Mouse (Mus musculus) liver, adult 2 months (tissue): ENCODE data around the gene Dhtkd1. TPM values are rescaled to one million over a fixed set of nuclear protein-coding genes. Genes with fewer than 3 reads are reported as not detected.

Experiments used
- DNase-seq: peaks from one replicate; pipeline ENCODE4 v3.0.0-alpha.2; 2011; ENCODE audit warnings: low read depth, low spot score; ENCODE audit errors: extremely low read depth
- H3K27ac ChIP-seq: fragments of 200-500 bp; replicated peaks from 2 replicates; pipeline ENCODE4 v1.5.1; 2012; ENCODE audit warnings: low read depth, mild to moderate bottlenecking, control low read depth, inconsistent platforms, low read length; ENCODE audit not compliant: insufficient read depth
- H3K27me3 ChIP-seq: fragments of 200-500 bp; 2 replicates; pipeline ENCODE4 v1.6.1; 2012; ENCODE audit warnings: mild to moderate bottlenecking, moderate library complexity, low read length, inconsistent platforms; ENCODE audit not compliant: control insufficient read depth, insufficient read depth
- H3K36me3 ChIP-seq: fragments of 200-500 bp; 2 replicates; pipeline ENCODE4 v1.6.1; 2012; ENCODE audit warnings: low read length, inconsistent platforms; ENCODE audit not compliant: control insufficient read depth, insufficient read depth
- H3K4me1 ChIP-seq: fragments of 200-500 bp; 2 replicates; pipeline ENCODE4 v1.6.1; 2011; ENCODE audit warnings: low read length; ENCODE audit not compliant: control insufficient read depth, insufficient read depth
- H3K4me3 ChIP-seq: fragments of 200-500 bp; 2 replicates; pipeline ENCODE4 v1.5.1; 2011; ENCODE audit warnings: low read depth, mild to moderate bottlenecking, control low read depth, low read length, moderate library complexity; ENCODE audit not compliant: insufficient read depth
- H3K79me2 ChIP-seq: fragments of 200-500 bp; 2 replicates; pipeline ENCODE4 v1.6.1; 2012; ENCODE audit warnings: inconsistent platforms, mild to moderate bottlenecking, low read length, moderate library complexity; ENCODE audit not compliant: control insufficient read depth, insufficient read depth
- H3K9ac ChIP-seq: fragments of 200-500 bp; 2 replicates; pipeline ENCODE4 v1.6.1; 2012; ENCODE audit warnings: low read depth, mild to moderate bottlenecking, control low read depth, inconsistent platforms, low read length
- CTCF ChIP-seq: fragments of 200-500 bp; IDR thresholded peaks from 2 replicates; pipeline ENCODE4 v1.5.1; 2011; ENCODE audit warnings: low read depth, low read length, control low read depth
- POLR2A ChIP-seq: fragments of 200-500 bp; IDR thresholded peaks from 2 replicates; pipeline ENCODE4 v1.6.1; 2011; ENCODE audit warnings: low read length, control low read depth; ENCODE audit not compliant: insufficient read depth; ENCODE audit errors: extremely low read depth
- WGBS: fragments of 180-500 bp; shearing (Covaris S2); methylation state at CpG from one replicate; pipeline ENCODE4 v1.1.7; 2018; 5-methylcytosine and 5-hydroxymethylcytosine counted together
- polyA plus RNA-seq: library from polyadenylated mRNA; depleted of rRNA; stranded (reverse); fragments of >200 nt; gene quantifications from 2 replicates; pipeline ENCODE4 v1.2.3, GENCODE M21; 2012
- total RNA-seq: library from RNA; depleted of rRNA; stranded (reverse); fragments of >200 nt; gene quantifications from 2 replicates; pipeline ENCODE4 v1.2.3, GENCODE M21; 2014

The Dhtkd1 gene
- total and polyA plus RNA-seq, 2 experiments = 44.1 to 81.6 TPM

- peak; percentile 28; the same call in 1 of the 2 replicates for TF ChIP-seq CTCF
- TF ChIP-seq POLR2A = no peak
- Histone ChIP-seq H3K4me1 (no peaks in the 10 kb centered on the region), H3K9ac (no peak overlapping the region), H3K27ac (no peak overlapping the region), H3K79me2 (no peaks in the 10 kb centered on the region), H3K27me3 (no peaks in the 10 kb centered on the region), H3K36me3 (peaks cover 68% of the 10 kb centered on the region), H3K4me3 (no peak overlapping the region)
- WGBS = 70% methylated on average over 3 of the region's 3 CpGs
- DNase-seq = peak; percentile 51
Observed at GRCm38 (mm10) chr2:5906625-5907024, 36.0 kb downstream of the Dhtkd1 start.

- DNase-seq = no peak
- no peak overlapping the region for H3K4me3 ChIP-seq
Observed at GRCm38 (mm10) chr2:5906092-5906491, 36.5 kb downstream of the Dhtkd1 start.

GRCm38 (mm10) chr2:5900145-5900544 lies 42.4 kb downstream of the Dhtkd1 start:
- Histone ChIP-seq H3K27ac (no peak overlapping the region), H3K4me3 (no peak overlapping the region), H3K79me2 (no peaks in the 10 kb centered on the region), H3K36me3 (peaks cover 58% of the 10 kb centered on the region), H3K9ac (no peak overlapping the region), H3K27me3 (no peaks in the 10 kb centered on the region), H3K4me1 (no peaks in the 10 kb centered on the region)
- 89% methylated on average over 5 of the region's 5 CpGs for WGBS
- TF ChIP-seq POLR2A (no peak), CTCF (peak; percentile 53; the same call in 1 of the 2 replicates)
- peak; percentile 26 for DNase-seq

More at GRCm38 (mm10) chr2:5906092-5906491, 36.5 kb downstream of the Dhtkd1 start:
- Histone ChIP-seq H3K79me2 (no peaks in the 10 kb centered on the region), H3K27me3 (no peaks in the 10 kb centered on the region), H3K27ac (no peak overlapping the region), H3K9ac (no peak overlapping the region), H3K36me3 (peaks cover 66% of the 10 kb centered on the region), H3K4me1 (no peaks in the 10 kb centered on the region)
- 44% methylated on average over 5 of the region's 5 CpGs for WGBS
- TF ChIP-seq POLR2A (no peak), CTCF (no peak)

GRCm38 (mm10) chr2:5894843-5895570 lies 47.6 kb downstream of the Dhtkd1 start, which contains the start of gene Sec61a2:
Gene Sec61a2, minus strand, starts transcription at chr2:5895432.
- Histone ChIP-seq H3K4me1 (peaks cover 4% of the 10 kb centered on the region; the same call in 1 of the 2 replicates), H3K27me3 (no peaks in the 10 kb centered on the region), H3K4me3 (peak within 1 kb of the TSS; percentile 84), H3K9ac (peak within 1 kb of the TSS; percentile 96), H3K27ac (peak within 1 kb of the TSS; percentile 86), H3K36me3 (peaks cover 29% of the 10 kb centered on the region), H3K79me2 (no peaks in the 10 kb centered on the region)
- DNase-seq = peak; percentile 84
- under 1% methylated on average over 61 of the region's 62 CpGs for WGBS
- TF ChIP-seq CTCF = peak; percentile 11; the same call in 1 of the 2 replicates
- peak; percentile 94 for TF ChIP-seq POLR2A

- DNase-seq = peak; percentile 35
- no peaks in the 10 kb centered on the region for H3K27me3 ChIP-seq
- 29% methylated on average over 11 of the region's 11 CpGs for WGBS
- no peak overlapping the region for H3K4me3 ChIP-seq
- peaks cover 4% of the 10 kb centered on the region; the same call in 1 of the 2 replicates for H3K4me1 ChIP-seq
- no peaks in the 10 kb centered on the region for H3K79me2 ChIP-seq
- TF ChIP-seq POLR2A (no peak), CTCF (no peak)
- H3K27ac ChIP-seq = no peak overlapping the region
- H3K36me3 ChIP-seq = peaks cover 28% of the 10 kb centered on the region
- 0 out of 2 replicates have a peak overlapping the region, but pooled peaks have one; percentile 15 for H3K9ac ChIP-seq
Observed at GRCm38 (mm10) chr2:5894296-5894695, 48.3 kb downstream of the Dhtkd1 start.

GRCm38 (mm10) chr2:5889412-5889811 lies 53.2 kb downstream of the Dhtkd1 start:
- WGBS = 72% methylated on average over 2 of the region's 2 CpGs
- no peak overlapping the region for H3K27ac ChIP-seq
- 0 out of 2 replicates have a peak, but pooled peaks cover 4% of the 10 kb centered on the region for H3K79me2 ChIP-seq
- TF ChIP-seq POLR2A (no peak), CTCF (no peak)
- DNase-seq = no peak
- H3K9ac ChIP-seq = no peak overlapping the region
- H3K4me3 ChIP-seq = no peak overlapping the region
- peaks cover 4% of the 10 kb centered on the region; the same call in 1 of the 2 replicates for H3K4me1 ChIP-seq
- H3K27me3 ChIP-seq = no peaks in the 10 kb centered on the region
- H3K36me3 ChIP-seq = peaks cover 37% of the 10 kb centered on the region
